8 mouse cellular contexts compared by ENCODE assay signal in genomic region chr4:83567190-83568113, GRCm38 (mm10). TPM values are rescaled to one million over a fixed set of nuclear protein-coding genes. Genes with fewer than 3 reads are reported as not detected.
DNase-seq lines count a peak whose midpoint lies in the region; ATAC-seq and TF ChIP-seq lines count a peak whose summit lies in the region.

No protein-coding gene starts in this region.

- ATAC-seq in lung, postnatal 0 days: peak; percentile 19
- ATAC-seq in monocyte, adult 5-6 weeks (replicated peaks; ENCODE audit: insufficient number of reproducible peaks, low FRiP score, low TSS enrichment, poor library complexity, severe bottlenecking): no peak

- peak; percentile 18 for DNase-seq in adrenal gland, postnatal 10 days
- DNase-seq in adrenal gland, postnatal 4 days (ENCODE audit: low spot score in 2 of 2): no peak
- DNase-seq in lung, postnatal 0 days (ENCODE audit: low spot score): peak; percentile 16
- no peak for DNase-seq in lung, postnatal 14 days
- DNase-seq in induced T-regulatory cell, adult 2 months (ENCODE audit: low read depth): peak; percentile 35
- peak; percentile 12 for DNase-seq in retina, postnatal 1 day
- DNase-seq in layer of hippocampus, postnatal 14 days (ENCODE audit: low spot score in 2 of 2): no peak

- H3K27me3 ChIP-seq in lung, postnatal 0 days (replicated peaks; ENCODE audit: insufficient read depth, low read length): no peaks in the 10 kb centered on the region

- no peak overlapping the region for H3K4me3 ChIP-seq in lung, postnatal 0 days (ENCODE audit: low read depth, low read length)

- no peak for TF ChIP-seq CTCF in lung, postnatal 0 days (IDR thresholded peaks at IDR 0.05)

- H3K4me2 ChIP-seq in lung, postnatal 0 days (replicated peaks; ENCODE audit: low read depth, low read length): no peak overlapping the region

- no peaks in the 10 kb centered on the region for H3K4me1 ChIP-seq in lung, postnatal 0 days (ENCODE audit: insufficient read depth, low read depth, low read length)

- no peaks in the 10 kb centered on the region for H3K9me3 ChIP-seq in lung, postnatal 0 days (ENCODE audit: low read length)

- no peaks in the 10 kb centered on the region for H3K36me3 ChIP-seq in lung, postnatal 0 days (ENCODE audit: insufficient read depth, low read length)

- WGBS in lung, postnatal 0 days: 28% methylated on average over 13 of the region's 13 CpGs

- H3K9ac ChIP-seq in lung, postnatal 0 days (replicated peaks; ENCODE audit: low read depth): no peak overlapping the region

- no peak for TF ChIP-seq EP300 in lung, postnatal 0 days (IDR thresholded peaks at IDR 0.05)

- no peak overlapping the region for H3K27ac ChIP-seq in lung, postnatal 0 days (ENCODE audit: low read length)

RNA-seq across cellular contexts. Expression of gene Ccdc171, which starts 42.1 kb away (rescaled TPM):
- 1 to 10 TPM; 1.4 to 3.1 TPM for total RNA-seq in adrenal gland, postnatal 10 days (2021)
- 1 to 10 TPM; 3.3 to 3.5 TPM for total RNA-seq in adrenal gland, postnatal 4 days (2021)
- 2.0 and 3.3 TPM in 2 replicates for polyA plus RNA-seq in lung, postnatal 0 days (2015; fragmentation: Nextera tagmentation; extraction: Ambion mirVana)
- 20.6 to 27.2 TPM (median 24.0 TPM) in 3 replicates for total RNA-seq in monocyte, adult 5-6 weeks (2017)
- total RNA-seq in layer of hippocampus, postnatal 14 days (2021): 1 to 10 TPM; 3.2 to 3.3 TPM

Comparison
In these comparisons a context has a peak if more than half of its experiments do, and no peak if none do; other contexts are left out.
1. DNase-seq: peak in adrenal gland, postnatal 10 days (single experiment), lung, postnatal 0 days (single experiment), induced T-regulatory cell, adult 2 months (single experiment) and retina, postnatal 1 day (single experiment); none in adrenal gland, postnatal 4 days (0 of 2), lung, postnatal 14 days (single experiment) and layer of hippocampus, postnatal 14 days (0 of 2).